Mouse (Mus musculus): Measurements from ENCODE around the gene Sgsm2. TPM values are rescaled to one million over a fixed set of nuclear protein-coding genes. Genes with fewer than 3 reads are reported as not detected.

The Sgsm2 gene
- polyA plus RNA-seq, 1 experiment from 2014 or later: 2.4 TPM

DNA sequence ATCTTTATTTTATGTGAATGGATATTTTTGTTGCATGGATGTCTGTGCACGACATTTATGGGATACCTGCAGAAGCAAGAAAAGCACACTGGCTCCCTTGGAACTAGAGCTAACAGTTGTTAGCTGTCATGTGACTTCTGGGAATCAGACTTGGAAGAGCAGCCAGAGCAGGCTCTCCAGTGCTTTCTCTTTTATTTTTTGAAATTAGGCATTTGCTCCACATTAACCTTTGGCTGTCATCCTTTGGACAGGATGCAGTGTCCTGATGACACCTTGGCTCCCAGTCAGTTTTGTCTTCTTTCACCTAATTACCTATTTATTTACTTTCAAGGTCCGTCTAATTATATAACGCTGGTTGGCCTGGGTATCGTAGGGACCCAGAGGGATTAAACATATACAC, 2.2 kb downstream of the Sgsm2 start:
- ATAC-seq: no peak
- no peaks in the 10 kb centered on the region for H3K36me3 ChIP-seq (ENCODE audit: control insufficient read depth, insufficient read depth)
- 72% methylated on average over 4 of the region's 4 CpGs for WGBS
- H3K9me3 ChIP-seq (ENCODE audit: control insufficient read depth): no peaks in the 10 kb centered on the region
- no peak overlapping the region for H3K4me2 ChIP-seq (replicated peaks; ENCODE audit: low read depth)
- no peak overlapping the region for H3K9ac ChIP-seq (ENCODE audit: low read depth, low read length)
- H3K27me3 ChIP-seq (replicated peaks; ENCODE audit: control insufficient read depth, insufficient read depth, low read length): no peaks in the 10 kb centered on the region
- no peaks in the 10 kb centered on the region for H3K4me1 ChIP-seq (replicated peaks; ENCODE audit: control insufficient read depth, insufficient read depth, low read length)
- H3K4me3 ChIP-seq (ENCODE audit: low read depth, low read length): no peak overlapping the region
- TF ChIP-seq CTCF (IDR thresholded peaks at IDR 0.05; ENCODE audit: low read depth): no peak
- no peak overlapping the region for H3K27ac ChIP-seq (ENCODE audit: low read depth, low read length)

DNA sequence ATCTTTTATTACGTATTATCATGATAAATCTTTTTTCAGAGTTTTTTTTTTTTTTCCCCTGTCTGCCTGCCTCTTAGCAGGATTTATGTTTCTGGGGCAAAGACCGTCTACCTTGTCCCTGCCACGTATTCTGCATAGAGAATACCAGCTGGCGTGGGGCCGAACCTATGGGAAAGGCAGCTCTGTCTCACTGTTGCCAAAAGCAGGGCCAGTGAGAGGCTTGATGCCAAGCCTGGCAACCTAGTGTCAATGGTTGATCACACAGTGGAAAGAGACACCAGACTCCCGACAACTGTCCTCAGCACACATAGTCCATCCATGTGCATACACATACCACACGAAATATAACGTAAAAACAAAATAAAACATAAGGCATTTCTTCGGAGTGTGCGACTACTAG, 13.8 kb downstream of the Sgsm2 start:
- Histone ChIP-seq H3K4me1 (replicated peaks; ENCODE audit: control insufficient read depth, insufficient read depth, low read length) (no peaks in the 10 kb centered on the region), H3K27ac (ENCODE audit: low read depth, low read length) (no peak overlapping the region), H3K9me3 (ENCODE audit: control insufficient read depth) (no peaks in the 10 kb centered on the region), H3K36me3 (ENCODE audit: control insufficient read depth, insufficient read depth) (no peaks in the 10 kb centered on the region), H3K4me3 (ENCODE audit: low read depth, low read length) (no peak overlapping the region), H3K4me2 (replicated peaks; ENCODE audit: low read depth) (no peak overlapping the region), H3K27me3 (replicated peaks; ENCODE audit: control insufficient read depth, insufficient read depth, low read length) (no peaks in the 10 kb centered on the region), H3K9ac (ENCODE audit: low read depth, low read length) (no peak overlapping the region)
- WGBS: 89% methylated on average over 10 of the region's 10 CpGs
- ATAC-seq: no peak
- no peak for TF ChIP-seq CTCF (IDR thresholded peaks at IDR 0.05; ENCODE audit: low read depth)

DNA sequence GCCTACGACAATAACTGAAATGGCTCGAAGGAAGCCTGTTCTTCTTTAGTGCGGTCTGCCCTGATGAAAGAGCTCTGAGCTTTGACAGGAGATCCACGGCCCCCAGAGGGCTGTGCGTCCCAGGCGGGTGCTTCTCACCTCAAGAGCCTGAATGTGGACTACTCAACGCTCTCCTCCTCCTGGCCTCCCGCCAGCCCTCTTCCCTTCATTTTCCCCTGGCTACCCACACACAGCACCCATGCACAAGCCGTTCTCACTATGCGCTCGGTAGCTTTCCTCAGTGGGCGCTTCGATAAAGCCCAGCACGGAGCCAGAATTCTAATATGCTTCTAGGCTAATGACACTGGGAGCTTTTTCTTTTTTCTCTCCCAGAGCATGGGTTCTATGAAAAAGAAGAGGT, 14.9 kb downstream of the Sgsm2 start:
- H3K4me2 ChIP-seq (replicated peaks; ENCODE audit: low read depth): no peak overlapping the region

DNA sequence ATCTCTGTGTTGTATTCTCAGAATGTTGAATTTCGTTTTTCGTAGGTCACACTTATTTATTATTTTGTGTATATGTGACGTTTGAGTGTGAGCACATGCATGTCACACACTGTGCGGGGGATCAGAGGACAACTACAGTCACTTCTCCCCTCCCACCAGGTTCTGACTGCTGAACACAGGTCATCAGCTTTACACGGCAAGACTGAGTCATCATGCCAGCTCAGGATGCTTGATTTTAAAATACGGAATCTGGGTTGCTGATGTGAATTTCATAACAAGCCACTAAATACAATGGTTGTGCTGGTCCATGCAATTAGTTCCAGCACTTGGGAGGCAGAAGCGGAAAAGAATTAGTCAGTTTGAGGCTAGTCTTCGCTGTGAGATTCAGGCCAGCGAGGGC, 15.9 kb downstream of the Sgsm2 start:
- Histone ChIP-seq H3K9me3 (ENCODE audit: control insufficient read depth) (no peaks in the 10 kb centered on the region), H3K4me2 (replicated peaks; ENCODE audit: low read depth) (no peak overlapping the region), H3K27ac (ENCODE audit: low read depth, low read length) (no peak overlapping the region), H3K9ac (ENCODE audit: low read depth, low read length) (no peak overlapping the region), H3K4me1 (replicated peaks; ENCODE audit: control insufficient read depth, insufficient read depth, low read length) (no peaks in the 10 kb centered on the region), H3K4me3 (ENCODE audit: low read depth, low read length) (no peak overlapping the region), H3K36me3 (ENCODE audit: control insufficient read depth, insufficient read depth) (no peaks in the 10 kb centered on the region), H3K27me3 (replicated peaks; ENCODE audit: control insufficient read depth, insufficient read depth, low read length) (no peaks in the 10 kb centered on the region)
- 86% methylated on average over 9 of the region's 9 CpGs for WGBS
- no peak for TF ChIP-seq CTCF (IDR thresholded peaks at IDR 0.05; ENCODE audit: low read depth)
- no peak for ATAC-seq

More for the DNA sequence above, 14.9 kb downstream of the Sgsm2 start:
- Histone ChIP-seq H3K4me3 (ENCODE audit: low read depth, low read length) (no peak overlapping the region), H3K36me3 (ENCODE audit: control insufficient read depth, insufficient read depth) (no peaks in the 10 kb centered on the region), H3K4me1 (replicated peaks; ENCODE audit: control insufficient read depth, insufficient read depth, low read length) (no peaks in the 10 kb centered on the region), H3K27me3 (replicated peaks; ENCODE audit: control insufficient read depth, insufficient read depth, low read length) (no peaks in the 10 kb centered on the region), H3K27ac (ENCODE audit: low read depth, low read length) (no peak overlapping the region), H3K9ac (ENCODE audit: low read depth, low read length) (no peak overlapping the region), H3K9me3 (ENCODE audit: control insufficient read depth) (no peaks in the 10 kb centered on the region)
- WGBS: 71% methylated on average over 14 of the region's 14 CpGs
- no peak for ATAC-seq
- no peak for TF ChIP-seq CTCF (IDR thresholded peaks at IDR 0.05; ENCODE audit: low read depth)

DNA sequence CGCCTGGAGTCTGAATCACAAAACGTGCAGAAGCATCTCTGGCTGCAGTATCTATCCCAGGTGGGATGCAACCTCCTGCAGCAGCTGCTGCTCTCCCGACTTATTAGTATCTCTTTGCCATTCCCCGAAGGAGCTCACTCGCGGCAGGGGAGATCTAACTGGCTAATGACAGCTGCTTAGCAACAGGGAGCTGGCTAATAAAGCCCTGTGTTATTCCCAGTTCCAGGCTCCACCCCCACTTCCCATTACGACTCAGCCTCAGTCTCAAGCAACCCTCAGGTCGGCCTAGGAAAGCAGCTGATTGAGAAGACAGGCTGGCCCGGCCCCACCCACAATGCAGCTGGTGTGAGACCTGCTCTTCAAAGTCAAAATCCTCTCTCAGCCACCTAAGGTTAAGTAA, 20.1 kb downstream of the Sgsm2 start:
- Histone ChIP-seq H3K9me3 (ENCODE audit: control insufficient read depth) (no peaks in the 10 kb centered on the region), H3K4me1 (replicated peaks; ENCODE audit: control insufficient read depth, insufficient read depth, low read length) (no peaks in the 10 kb centered on the region), H3K27ac (ENCODE audit: low read depth, low read length) (no peak overlapping the region), H3K27me3 (replicated peaks; ENCODE audit: control insufficient read depth, insufficient read depth, low read length) (no peaks in the 10 kb centered on the region), H3K9ac (ENCODE audit: low read depth, low read length) (no peak overlapping the region), H3K4me2 (replicated peaks; ENCODE audit: low read depth) (peak overlapping the region; percentile 51), H3K36me3 (ENCODE audit: control insufficient read depth, insufficient read depth) (no peaks in the 10 kb centered on the region), H3K4me3 (ENCODE audit: low read depth, low read length) (no peak overlapping the region)
- 5% methylated on average over 9 of the region's 9 CpGs for WGBS
- peak; percentile 73 for ATAC-seq
- no peak for TF ChIP-seq CTCF (IDR thresholded peaks at IDR 0.05; ENCODE audit: low read depth)

DNA sequence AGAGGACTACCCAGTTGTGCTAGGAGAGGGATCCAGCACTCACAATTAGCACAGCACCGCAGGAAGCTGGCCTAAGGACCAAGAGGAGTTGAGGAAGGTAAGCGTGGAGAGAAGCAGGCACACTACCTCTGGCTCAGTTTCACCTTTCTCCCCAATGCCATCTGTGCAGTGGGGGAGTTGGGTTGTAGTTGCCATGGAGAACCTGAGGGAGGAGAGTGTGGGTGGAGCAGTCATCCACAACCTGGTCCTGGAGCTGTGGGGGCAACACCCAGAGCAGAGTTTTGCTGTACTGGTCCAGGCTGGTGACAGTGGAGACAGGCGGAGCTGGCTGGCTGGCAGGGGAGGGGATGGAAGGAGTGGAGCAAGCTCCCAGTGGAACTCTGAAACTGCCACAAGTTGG, 22.2 kb downstream of the Sgsm2 start:
- no peak for ATAC-seq
- 73% methylated on average over 3 of the region's 3 CpGs for WGBS
- H3K27ac ChIP-seq (ENCODE audit: low read depth, low read length): no peak overlapping the region
- no peak overlapping the region for H3K4me3 ChIP-seq (ENCODE audit: low read depth, low read length)
- TF ChIP-seq CTCF (IDR thresholded peaks at IDR 0.05; ENCODE audit: low read depth): no peak
- no peak overlapping the region for H3K9ac ChIP-seq (ENCODE audit: low read depth, low read length)
- H3K36me3 ChIP-seq (ENCODE audit: control insufficient read depth, insufficient read depth): no peaks in the 10 kb centered on the region
- no peaks in the 10 kb centered on the region for H3K9me3 ChIP-seq (ENCODE audit: control insufficient read depth)
- no peaks in the 10 kb centered on the region for H3K27me3 ChIP-seq (replicated peaks; ENCODE audit: control insufficient read depth, insufficient read depth, low read length)
- H3K4me2 ChIP-seq (replicated peaks; ENCODE audit: low read depth): no peak overlapping the region
- H3K4me1 ChIP-seq (replicated peaks; ENCODE audit: control insufficient read depth, insufficient read depth, low read length): no peaks in the 10 kb centered on the region

DNA sequence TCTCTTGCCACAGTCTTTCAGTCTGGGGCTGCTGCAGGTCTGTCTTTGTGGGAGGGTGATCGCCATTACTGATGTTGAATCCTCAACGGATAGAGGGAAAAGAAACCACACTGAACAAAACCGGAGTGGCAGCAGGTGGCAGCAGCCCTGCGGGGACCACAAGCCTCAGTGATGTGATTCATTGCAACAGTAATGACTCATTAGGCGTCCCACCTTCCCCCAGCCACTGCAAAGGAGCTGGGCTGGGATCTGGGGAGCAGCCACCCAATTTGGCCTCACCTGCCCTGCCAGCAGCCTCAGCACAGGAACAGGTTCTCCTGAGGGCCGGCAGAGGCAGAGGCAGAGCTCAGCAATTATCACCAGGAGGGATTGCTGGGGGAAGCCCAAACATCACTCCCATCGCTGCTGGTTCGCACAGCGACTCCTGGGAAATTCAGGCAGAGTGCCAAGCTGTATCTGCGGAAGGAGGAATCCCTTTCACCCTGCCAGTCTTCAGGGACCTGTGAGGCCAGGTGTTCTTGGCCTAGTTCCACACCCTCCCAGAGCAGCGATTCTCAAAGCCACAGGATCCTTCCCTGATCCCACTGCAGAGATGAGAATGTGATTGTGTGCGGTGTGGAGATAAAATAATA, 25.8 kb downstream of the Sgsm2 start:
- no peak overlapping the region for H3K27ac ChIP-seq (ENCODE audit: low read depth, low read length)
- no peak overlapping the region for H3K4me2 ChIP-seq (replicated peaks; ENCODE audit: low read depth)
- no peak for ATAC-seq
- peak; percentile 37; the same call in 1 of the 2 replicates for TF ChIP-seq CTCF (IDR thresholded peaks at IDR 0.05; ENCODE audit: low read depth)
- H3K9ac ChIP-seq (ENCODE audit: low read depth, low read length): no peak overlapping the region
- no peaks in the 10 kb centered on the region for H3K27me3 ChIP-seq (replicated peaks; ENCODE audit: control insufficient read depth, insufficient read depth, low read length)
- H3K36me3 ChIP-seq (ENCODE audit: control insufficient read depth, insufficient read depth): no peaks in the 10 kb centered on the region
- H3K4me3 ChIP-seq (ENCODE audit: low read depth, low read length): no peak overlapping the region
- no peaks in the 10 kb centered on the region for H3K9me3 ChIP-seq (ENCODE audit: control insufficient read depth)
- WGBS: 43% methylated on average over 12 of the region's 12 CpGs
- H3K4me1 ChIP-seq (replicated peaks; ENCODE audit: control insufficient read depth, insufficient read depth, low read length): no peaks in the 10 kb centered on the region
